Mouse (Mus musculus) hindbrain, embryonic 11.5 days (tissue): ENCODE results near the gene Rxfp2. TPM values are rescaled to one million over a fixed set of nuclear protein-coding genes. Genes with fewer than 3 reads are reported as not detected.
A peak's percentile ranks its signal among the peaks of the same experiment; 100 is the strongest.

Experiments used
- ATAC-seq: fragments of 200-750 bp; cut with Nextera tagmentation; 2 replicates; pipeline ENCODE4 v1.8.0; 2017; ENCODE audit warnings: mild to moderate bottlenecking, moderate TSS enrichment, moderate library complexity; ENCODE audit not compliant: low FRiP score
- DNase-seq: peaks from one replicate; pipeline ENCODE4 v3.0.0-alpha.2; 2015; ENCODE audit warnings: low spot score
- H3K27ac ChIP-seq: fragments of 300-500 bp; sonication (generic); 2 replicates; pipeline ENCODE4 v1.5.1; 2014; ENCODE audit warnings: mild to moderate bottlenecking, low read depth, low read length
- H3K27me3 ChIP-seq: fragments of 300-500 bp; sonication (generic); 2 replicates; pipeline ENCODE4 v1.6.1; 2014; ENCODE audit warnings: mild to moderate bottlenecking, low read length, moderate library complexity, mixed read lengths; ENCODE audit not compliant: control insufficient read depth, insufficient read depth
- H3K36me3 ChIP-seq: fragments of 300-500 bp; sonication (generic); 2 replicates; pipeline ENCODE4 v1.6.1; 2014; ENCODE audit warnings: mild to moderate bottlenecking, low read length, moderate library complexity, mixed read lengths; ENCODE audit not compliant: control insufficient read depth, insufficient read depth
- H3K4me1 ChIP-seq: fragments of 300-500 bp; sonication (generic); replicated peaks from 2 replicates; pipeline ENCODE4 v1.6.1; 2014; ENCODE audit warnings: low read length, mixed read lengths; ENCODE audit not compliant: control insufficient read depth, insufficient read depth
- H3K4me2 ChIP-seq: fragments of 300-500 bp; sonication (generic); replicated peaks from 2 replicates; pipeline ENCODE4 v1.6.1; 2014; ENCODE audit warnings: mild to moderate bottlenecking, low read depth, low read length
- H3K4me3 ChIP-seq: fragments of 300-500 bp; sonication (generic); 2 replicates; pipeline ENCODE4 v1.5.1; 2014; ENCODE audit warnings: low read depth, low read length
- H3K9ac ChIP-seq: fragments of 300-500 bp; sonication (generic); 2 replicates; pipeline ENCODE4 v1.6.1; 2014; ENCODE audit warnings: low read depth, low read length
- H3K9me3 ChIP-seq: fragments of 300-500 bp; sonication (generic); 2 replicates; pipeline ENCODE4 v1.6.1; 2016; ENCODE audit warnings: low read length; ENCODE audit not compliant: control insufficient read depth
- WGBS: fragments of 180-500 bp; shearing (Covaris S2); extraction: QIAGEN DNeasy Blood & Tissue Kit; methylation state at CpG from one replicate; pipeline ENCODE4 v1.1.7; 2014; 5-methylcytosine and 5-hydroxymethylcytosine counted together
- polyA plus RNA-seq: library from polyadenylated mRNA; unstranded; fragments of >200 nt; fragmentation: Nextera tagmentation; extraction: Ambion mirVana; gene quantifications from 2 replicates; pipeline ENCODE4 v1.2.1, GENCODE M21; 2014

The Rxfp2 gene
- polyA plus RNA-seq, 1 experiment from 2014 or later: 0.49 TPM

- peak; percentile 62 for DNase-seq
Observed at GRCm38 (mm10) chr5:150051828-150052227, 33.4 kb downstream of the Rxfp2 start.

DNA sequence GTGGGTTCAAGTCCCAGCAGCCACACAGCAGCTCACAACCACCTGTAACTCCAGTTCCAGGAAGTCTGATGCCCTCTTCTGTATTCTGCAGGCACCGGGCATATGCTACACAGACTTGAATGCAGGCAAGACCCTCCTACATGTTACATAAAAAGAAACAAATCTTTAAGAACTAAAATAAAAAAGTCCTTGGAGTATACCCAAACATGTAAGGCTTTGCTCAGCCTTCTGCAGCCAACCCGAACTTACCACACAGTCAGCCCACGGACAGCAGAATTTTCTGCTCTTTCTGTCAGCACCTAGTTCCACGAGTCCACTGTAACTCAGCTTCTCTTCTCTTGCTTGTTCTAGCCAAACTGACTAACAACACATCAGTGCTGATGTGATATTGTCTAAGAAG is 34.8 kb downstream of the Rxfp2 start:
- Histone ChIP-seq H3K27ac (no peak overlapping the region), H3K36me3 (no peaks in the 10 kb centered on the region), H3K9ac (no peak overlapping the region), H3K27me3 (no peaks in the 10 kb centered on the region), H3K4me3 (no peak overlapping the region), H3K4me1 (no peaks in the 10 kb centered on the region), H3K9me3 (no peaks in the 10 kb centered on the region), H3K4me2 (no peak overlapping the region)
- WGBS: 90% methylated on average over 4 of the region's 4 CpGs
- DNase-seq (no peak), ATAC-seq (no peak)

More at GRCm38 (mm10) chr5:150051828-150052227, 33.4 kb downstream of the Rxfp2 start:
- no peak overlapping the region for H3K27ac ChIP-seq
- no peak overlapping the region for H3K9ac ChIP-seq
- ATAC-seq: no peak
- no peak overlapping the region for H3K4me2 ChIP-seq
- WGBS: 51% methylated on average over 5 of the region's 5 CpGs
- H3K4me3 ChIP-seq: no peak overlapping the region
- no peaks in the 10 kb centered on the region for H3K36me3 ChIP-seq
- H3K27me3 ChIP-seq: no peaks in the 10 kb centered on the region
- no peaks in the 10 kb centered on the region for H3K9me3 ChIP-seq
- H3K4me1 ChIP-seq: no peaks in the 10 kb centered on the region

GRCm38 (mm10) chr5:150053956-150054355 is 35.5 kb downstream of the Rxfp2 start:
- WGBS: 91% methylated on average over 7 of the region's 7 CpGs
- Histone ChIP-seq H3K4me3 (no peak overlapping the region), H3K27me3 (no peaks in the 10 kb centered on the region), H3K4me1 (no peaks in the 10 kb centered on the region), H3K36me3 (no peaks in the 10 kb centered on the region), H3K9ac (no peak overlapping the region), H3K9me3 (no peaks in the 10 kb centered on the region), H3K4me2 (no peak overlapping the region), H3K27ac (no peak overlapping the region)
- no peak for ATAC-seq
- DNase-seq: no peak

- Histone ChIP-seq H3K9me3 (no peaks in the 10 kb centered on the region), H3K4me1 (no peaks in the 10 kb centered on the region), H3K27ac (no peak overlapping the region), H3K36me3 (no peaks in the 10 kb centered on the region), H3K4me3 (no peak overlapping the region), H3K27me3 (no peaks in the 10 kb centered on the region), H3K4me2 (no peak overlapping the region), H3K9ac (no peak overlapping the region)
- DNase-seq (no peak), ATAC-seq (no peak)
- WGBS: 84% methylated on average over 1 of the region's 1 CpGs
Observed at GRCm38 (mm10) chr5:150055322-150055721, 36.8 kb downstream of the Rxfp2 start.

- H3K4me3 ChIP-seq: no peak overlapping the region
- no peak overlapping the region for H3K4me2 ChIP-seq
- no peak for ATAC-seq
- H3K4me1 ChIP-seq: no peaks in the 10 kb centered on the region
- DNase-seq: no peak
- H3K9me3 ChIP-seq: no peaks in the 10 kb centered on the region
- H3K27me3 ChIP-seq: no peaks in the 10 kb centered on the region
- no peak overlapping the region for H3K9ac ChIP-seq
- no peaks in the 10 kb centered on the region for H3K36me3 ChIP-seq
- H3K27ac ChIP-seq: no peak overlapping the region
- WGBS: 72% methylated on average over 5 of the region's 5 CpGs
Observed at GRCm38 (mm10) chr5:150056056-150056455, 37.6 kb downstream of the Rxfp2 start.

DNA sequence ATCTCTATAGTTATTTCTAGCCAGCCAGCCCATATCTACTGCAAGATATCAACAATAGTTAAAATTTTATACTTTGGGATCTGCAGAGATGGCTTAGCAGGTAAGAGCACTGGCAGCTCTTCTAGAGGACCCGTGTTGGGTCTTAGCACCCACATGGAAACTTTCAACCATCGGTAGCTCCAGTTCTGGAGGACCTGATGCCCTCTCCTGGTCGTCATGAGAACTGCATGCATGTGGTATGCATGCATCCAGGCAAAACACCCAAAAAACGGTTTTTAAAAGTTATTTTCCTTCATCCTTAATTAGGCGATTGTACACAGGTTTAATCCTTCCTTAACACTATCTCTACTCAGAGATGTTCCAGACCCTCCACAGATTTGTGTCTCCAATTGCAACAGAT is 40.4 kb downstream of the Rxfp2 start:
- no peaks in the 10 kb centered on the region for H3K9me3 ChIP-seq
- WGBS: 82% methylated on average over 5 of the region's 5 CpGs
- ATAC-seq: no peak

DNA sequence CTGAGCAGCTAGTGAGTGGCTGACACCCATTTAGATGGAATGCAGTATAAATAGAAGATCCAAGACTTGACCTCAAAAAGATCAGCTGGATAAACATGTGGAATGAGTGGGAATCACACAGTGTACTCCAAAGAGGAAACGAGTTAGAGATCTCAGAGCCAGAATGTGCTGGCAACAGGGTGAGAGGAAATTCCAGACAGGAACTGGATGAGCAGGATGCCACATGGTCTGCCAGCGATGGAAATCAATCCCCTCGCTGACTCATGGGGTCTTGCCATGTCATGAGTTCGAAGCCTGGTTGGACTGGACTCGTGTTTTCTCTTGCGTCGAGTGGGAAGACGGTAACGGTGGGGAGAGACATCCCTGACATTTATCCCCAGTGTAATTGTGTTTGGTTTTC is 41.0 kb downstream of the Rxfp2 start:
- ATAC-seq: no peak
- Histone ChIP-seq H3K9me3 (no peaks in the 10 kb centered on the region), H3K27me3 (no peaks in the 10 kb centered on the region), H3K27ac (no peak overlapping the region), H3K36me3 (no peaks in the 10 kb centered on the region), H3K4me2 (no peak overlapping the region), H3K4me1 (no peaks in the 10 kb centered on the region), H3K4me3 (no peak overlapping the region), H3K9ac (no peak overlapping the region)
- whole genome bisulfite sequencing: 92% methylated on average over 9 of the region's 9 CpGs
- no peak for DNase-seq

More for the DNA sequence above, 40.4 kb downstream of the Rxfp2 start:
- no peaks in the 10 kb centered on the region for H3K36me3 ChIP-seq
- no peak overlapping the region for H3K4me2 ChIP-seq
- H3K9ac ChIP-seq: no peak overlapping the region
- no peak for DNase-seq
- H3K4me1 ChIP-seq: no peaks in the 10 kb centered on the region
- no peak overlapping the region for H3K4me3 ChIP-seq
- H3K27me3 ChIP-seq: no peaks in the 10 kb centered on the region
- no peak overlapping the region for H3K27ac ChIP-seq

DNA sequence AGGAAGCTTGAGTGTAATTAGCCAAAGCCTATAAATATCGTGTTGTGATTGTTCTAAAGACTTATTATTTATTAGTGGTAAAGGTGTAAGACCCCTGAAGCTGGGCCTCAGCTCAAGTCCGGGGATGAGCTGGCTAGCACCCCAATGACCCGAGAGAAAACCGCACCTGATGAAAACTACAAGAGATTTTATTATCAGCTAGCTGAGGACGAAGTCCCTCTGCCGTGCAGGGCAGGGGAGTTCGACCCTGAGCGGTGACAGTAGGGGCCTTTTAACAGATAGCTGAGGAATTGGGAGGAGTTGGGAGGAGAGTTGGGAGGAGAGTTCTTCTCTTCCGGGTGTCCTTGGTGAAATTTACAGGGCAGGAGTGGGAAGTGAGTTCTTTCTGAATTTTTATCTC is 42.6 kb downstream of the Rxfp2 start:
- 91% methylated on average over 9 of the region's 9 CpGs for WGBS
- H3K9me3 ChIP-seq: no peaks in the 10 kb centered on the region
- no peak overlapping the region for H3K4me3 ChIP-seq
- H3K4me2 ChIP-seq: no peak overlapping the region
- H3K36me3 ChIP-seq: no peaks in the 10 kb centered on the region
- no peaks in the 10 kb centered on the region for H3K27me3 ChIP-seq
- no peaks in the 10 kb centered on the region for H3K4me1 ChIP-seq
- no peak for ATAC-seq
- DNase-seq: no peak
- H3K27ac ChIP-seq: no peak overlapping the region
- H3K9ac ChIP-seq: no peak overlapping the region

DNA sequence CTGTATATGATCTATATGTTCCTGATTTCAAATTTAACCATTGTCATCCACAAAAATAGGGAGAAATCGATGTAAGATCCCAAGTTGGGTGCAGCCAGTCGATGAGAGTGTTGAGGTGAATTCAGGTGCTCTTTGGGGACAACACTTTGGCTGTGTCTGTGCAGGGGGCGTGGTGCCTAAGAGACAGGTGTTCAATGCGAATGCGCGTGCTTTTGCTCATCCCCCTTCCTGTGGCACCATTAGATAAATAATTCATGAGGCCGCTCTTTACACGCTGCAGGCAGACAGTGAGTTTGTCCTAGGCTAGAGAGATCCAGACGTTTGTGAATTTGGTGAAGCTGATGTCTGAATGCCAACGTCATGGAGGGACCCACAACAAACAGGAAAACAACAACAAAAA is 45.8 kb downstream of the Rxfp2 start:
- no peaks in the 10 kb centered on the region for H3K4me1 ChIP-seq
- H3K36me3 ChIP-seq: no peaks in the 10 kb centered on the region
- H3K27me3 ChIP-seq: no peaks in the 10 kb centered on the region
- H3K27ac ChIP-seq: no peak overlapping the region
- no peak for DNase-seq
- H3K4me2 ChIP-seq: no peak overlapping the region
- ATAC-seq: no peak
- H3K9me3 ChIP-seq: no peaks in the 10 kb centered on the region
- H3K4me3 ChIP-seq: no peak overlapping the region
- 50% methylated on average over 10 of the region's 10 CpGs for WGBS
- no peak overlapping the region for H3K9ac ChIP-seq
